Mouse (Mus musculus): ENCODE data around the gene Fgfbp1. TPM values are rescaled to one million over a fixed set of nuclear protein-coding genes. Genes with fewer than 3 reads are reported as not detected.

Gene Fgfbp1
- 10.1 TPM for polyA plus RNA-seq (2014; fragmentation: Illumina TruSeq; extraction: RNeasy Lipid Tissue Mini Kit (QIAGEN cat#74804); ENCODE audit: low replicate concordance)

GRCm38 (mm10) chr5:43981620-43982019 lies at the start of gene Fgfbp1:
Gene Fgfbp1, minus strand, starts transcription at chr5:43981779.

Other genes starting within 250 kb of the Fgfbp1 start
- gene Bst1, start 162.9 kb downstream of the Fgfbp1 start, polyA plus RNA-seq (2014; fragmentation: Illumina TruSeq; extraction: RNeasy Lipid Tissue Mini Kit (QIAGEN cat#74804); ENCODE audit: low replicate concordance): 666 TPM
- 336 TPM for gene Fbxl5, start 160.1 kb downstream of the Fgfbp1 start, polyA plus RNA-seq (2014; fragmentation: Illumina TruSeq; extraction: RNeasy Lipid Tissue Mini Kit (QIAGEN cat#74804); ENCODE audit: low replicate concordance)
- 145 TPM for gene Cd38, start 113.2 kb downstream of the Fgfbp1 start, polyA plus RNA-seq (2014; fragmentation: Illumina TruSeq; extraction: RNeasy Lipid Tissue Mini Kit (QIAGEN cat#74804); ENCODE audit: low replicate concordance)
- 1.5 TPM for gene Gm7879, start 68.6 kb downstream of the Fgfbp1 start, polyA plus RNA-seq (2014; fragmentation: Illumina TruSeq; extraction: RNeasy Lipid Tissue Mini Kit (QIAGEN cat#74804); ENCODE audit: low replicate concordance)
- gene Prom1, start 120.3 kb upstream of the Fgfbp1 start, polyA plus RNA-seq (2014; fragmentation: Illumina TruSeq; extraction: RNeasy Lipid Tissue Mini Kit (QIAGEN cat#74804); ENCODE audit: low replicate concordance): 143 TPM
- gene Tapt1, start 244.8 kb upstream of the Fgfbp1 start, polyA plus RNA-seq (2014; fragmentation: Illumina TruSeq; extraction: RNeasy Lipid Tissue Mini Kit (QIAGEN cat#74804); ENCODE audit: low replicate concordance): 62.1 TPM